Mouse (Mus musculus): ENCODE measurements around the gene Lmo1. TPM values are rescaled to one million over a fixed set of nuclear protein-coding genes. Genes with fewer than 3 reads are reported as not detected.
"Not testable (repeated sequence)": the region's sequence is repeated elsewhere in the genome, so short reads cannot be mapped to it uniquely, and the experiment has no call there.

Lmo1 gene
- total RNA-seq, 4 experiments from 2014 or later, result 4.8 to 8.5 (median 6.3) TPM

- no peak for DNase-seq
Measured at GRCm38 (mm10) chr7:109104894-109105293, 70.1 kb downstream of the Lmo1 start.

GRCm38 (mm10) chr7:109101167-109101566 is 73.8 kb downstream of the Lmo1 start:
- no peak for DNase-seq

GRCm38 (mm10) chr7:109098145-109099018 is 76.6 kb downstream of the Lmo1 start:
- DNase-seq, result peak; percentile 8

- DNase-seq, result no peak
Measured at GRCm38 (mm10) chr7:109097203-109097602, 77.8 kb downstream of the Lmo1 start.

GRCm38 (mm10) chr7:109096618-109097017 is 78.4 kb downstream of the Lmo1 start:
- DNase-seq, result no peak

- DNase-seq, result no peak
Measured at GRCm38 (mm10) chr7:109094294-109094693, 80.7 kb downstream of the Lmo1 start.

- DNase-seq, result not testable (repeated sequence)
Measured at GRCm38 (mm10) chr7:109091316-109091715, 83.7 kb downstream of the Lmo1 start.

Other genes starting within 250 kb of the Lmo1 start
- under 1 TPM; 0.09 to 0.38 (median 0.24) TPM for gene Nlrp10, start 245.0 kb downstream of the Lmo1 start, total RNA-seq (2022)
- gene Eif3f, start 240.8 kb downstream of the Lmo1 start, total RNA-seq (2022), result 100 to 1,000 TPM; 133 to 158 (median 151) TPM
- gene Tub, start 224.9 kb downstream of the Lmo1 start, total RNA-seq (2022), result 10 to 100 TPM; 36.0 to 70.2 (median 52.9) TPM
- gene Ric3, start 91.9 kb downstream of the Lmo1 start, total RNA-seq (2022), result 10 to 100 TPM; 70.1 to 94.0 (median 82.6) TPM

Measured in adrenal gland, adult 8-10 months (tissue).